Mouse (Mus musculus) spleen, postnatal 10 days (tissue): ENCODE measurements around the gene 2900026A02Rik.

Experiments used
- DNase-seq, 2 experiments: peaks; one replicate each; pipeline ENCODE4 v3.0.0; 2021 to 2022; ENCODE audit warnings: low spot score in 2 of 2

The 2900026A02Rik gene

DNA sequence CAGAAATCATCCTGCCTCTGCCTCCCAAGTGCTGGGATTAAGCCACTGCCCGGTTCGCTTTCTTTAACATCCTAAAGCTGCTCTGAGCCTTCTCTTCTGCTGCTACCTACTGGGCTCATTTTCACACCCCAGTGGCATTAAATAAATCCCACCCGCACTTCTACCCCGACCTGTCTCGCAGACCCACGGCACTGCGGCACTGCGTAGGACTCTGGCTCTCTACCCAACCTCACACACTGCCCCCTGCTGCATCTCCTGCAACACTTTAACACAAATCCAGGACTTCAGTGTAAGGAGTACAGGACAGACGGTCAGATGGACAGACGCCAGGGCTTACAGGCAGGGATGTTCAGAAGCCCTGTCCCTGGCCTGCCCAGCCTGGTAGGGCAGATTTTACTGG is 45.1 kb downstream of the 2900026A02Rik start:
- DNase-seq, result no peak

- peak in 1 of 2 experiments; percentile 61 for DNase-seq
Observed at GRCm38 (mm10) chr5:113174916-113175692, 45.9 kb downstream of the 2900026A02Rik start.

- peak; percentile 40 to 74 for DNase-seq
Observed at GRCm38 (mm10) chr5:113173318-113173717, 47.7 kb downstream of the 2900026A02Rik start.

DNA sequence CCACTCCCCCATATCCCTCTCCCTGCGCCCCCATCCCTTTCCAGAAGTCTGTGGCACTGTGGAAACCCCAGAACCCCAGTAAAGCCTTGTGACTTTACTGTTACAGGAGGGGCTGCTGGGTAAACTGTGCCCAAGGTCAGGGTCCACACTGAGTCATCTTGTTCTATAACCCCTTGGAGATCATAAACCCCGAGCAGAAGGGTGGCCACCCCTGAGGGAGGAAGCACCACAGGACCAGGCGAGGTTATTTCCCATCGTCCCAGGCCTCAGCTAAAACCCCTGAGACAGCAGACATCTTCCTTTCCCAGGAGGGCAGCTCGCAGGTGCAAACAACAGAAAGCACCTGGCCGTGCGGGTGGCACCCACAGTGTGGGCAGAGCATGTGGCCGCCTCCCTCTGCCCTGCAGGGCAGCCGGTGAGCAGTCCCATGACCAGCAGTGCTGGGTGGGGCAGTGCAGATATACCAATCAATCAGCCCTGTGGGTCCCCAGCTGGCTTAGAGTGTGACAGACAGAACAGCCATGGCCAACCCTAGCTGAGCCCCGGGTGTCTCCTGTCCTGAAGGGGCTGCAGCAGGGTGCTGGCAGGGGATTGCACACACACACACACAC is 49.0 kb downstream of the 2900026A02Rik start:
- DNase-seq, result no peak

- peak in 1 of 2 experiments; percentile 56 for DNase-seq
Observed at GRCm38 (mm10) chr5:113170064-113170754, 50.8 kb downstream of the 2900026A02Rik start.

GRCm38 (mm10) chr5:113167733-113168132 is 53.3 kb downstream of the 2900026A02Rik start:
- peak; percentile 34 to 80 for DNase-seq

DNA sequence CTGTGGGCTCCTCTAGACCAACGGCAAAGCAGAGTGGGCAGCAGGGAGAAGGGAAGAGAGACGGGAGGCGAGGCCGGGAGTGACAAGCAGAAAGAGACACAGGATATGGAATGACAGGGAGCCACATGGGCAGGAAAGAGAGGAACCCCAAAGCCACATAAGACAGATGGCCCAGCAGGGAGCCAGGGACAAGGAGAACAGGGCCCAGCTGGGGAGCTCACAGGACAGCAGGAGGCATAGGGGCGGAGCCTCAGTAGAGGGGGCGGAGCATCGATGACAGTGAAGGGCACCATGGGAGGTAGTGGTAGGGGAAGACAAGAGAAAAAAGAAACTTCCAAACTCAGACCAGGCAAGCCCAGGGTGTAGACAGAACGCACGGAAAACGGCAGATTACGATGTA is 55.6 kb downstream of the 2900026A02Rik start:
- DNase-seq, result peak in 1 of 2 experiments; percentile 57

GRCm38 (mm10) chr5:113164873-113165441 is 56.1 kb downstream of the 2900026A02Rik start:
- DNase-seq, result peak; percentile 39 to 84

DNA sequence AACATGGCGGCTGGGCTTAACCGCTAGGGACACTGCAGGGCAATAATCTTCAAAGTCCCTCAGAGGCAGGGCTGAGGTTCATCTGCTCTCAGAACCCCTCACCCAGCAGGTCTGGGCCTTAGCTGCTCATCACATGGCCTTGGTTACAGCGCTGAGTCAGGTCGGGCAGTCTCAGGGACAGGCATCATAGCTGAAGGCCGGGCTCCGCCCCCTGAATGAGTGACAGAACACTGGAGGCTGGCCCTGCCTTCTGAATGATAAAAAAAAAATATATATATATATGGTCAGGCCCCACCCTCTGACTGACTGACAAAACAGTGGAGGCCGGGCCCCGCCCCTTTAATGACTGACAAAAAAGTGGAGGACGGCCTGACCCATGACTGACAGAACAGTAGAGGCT is 56.6 kb downstream of the 2900026A02Rik start:
- peak in 1 of 2 experiments; percentile 53 for DNase-seq

- peak in 1 of 2 experiments; percentile 53 for DNase-seq
Observed at GRCm38 (mm10) chr5:113163116-113163515, 57.9 kb downstream of the 2900026A02Rik start.

DNA sequence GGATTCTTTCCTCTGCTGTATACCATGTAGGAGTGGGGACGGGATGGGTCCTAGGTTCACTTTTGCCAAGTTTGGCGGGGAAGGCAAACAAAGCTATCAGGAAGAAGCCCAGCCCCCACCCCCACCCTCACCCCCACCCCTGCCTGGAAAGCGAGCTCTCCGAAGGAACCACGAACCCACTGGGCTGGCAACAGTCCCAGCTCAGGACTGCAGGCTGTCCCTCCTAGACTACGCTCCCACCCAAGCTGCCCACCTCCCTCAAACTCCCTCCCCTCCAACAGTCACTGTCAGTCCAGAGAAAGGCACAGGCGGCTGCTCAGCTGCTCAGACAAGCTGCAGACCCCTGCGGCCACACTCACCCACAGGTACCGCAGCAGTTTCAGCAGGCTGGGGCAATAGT is 58.3 kb downstream of the 2900026A02Rik start:
- no peak for DNase-seq

GRCm38 (mm10) chr5:113161576-113161975 is 59.5 kb downstream of the 2900026A02Rik start:
- no peak for DNase-seq

- no peak for DNase-seq
Observed at GRCm38 (mm10) chr5:113160320-113160719, 60.7 kb downstream of the 2900026A02Rik start.

DNA sequence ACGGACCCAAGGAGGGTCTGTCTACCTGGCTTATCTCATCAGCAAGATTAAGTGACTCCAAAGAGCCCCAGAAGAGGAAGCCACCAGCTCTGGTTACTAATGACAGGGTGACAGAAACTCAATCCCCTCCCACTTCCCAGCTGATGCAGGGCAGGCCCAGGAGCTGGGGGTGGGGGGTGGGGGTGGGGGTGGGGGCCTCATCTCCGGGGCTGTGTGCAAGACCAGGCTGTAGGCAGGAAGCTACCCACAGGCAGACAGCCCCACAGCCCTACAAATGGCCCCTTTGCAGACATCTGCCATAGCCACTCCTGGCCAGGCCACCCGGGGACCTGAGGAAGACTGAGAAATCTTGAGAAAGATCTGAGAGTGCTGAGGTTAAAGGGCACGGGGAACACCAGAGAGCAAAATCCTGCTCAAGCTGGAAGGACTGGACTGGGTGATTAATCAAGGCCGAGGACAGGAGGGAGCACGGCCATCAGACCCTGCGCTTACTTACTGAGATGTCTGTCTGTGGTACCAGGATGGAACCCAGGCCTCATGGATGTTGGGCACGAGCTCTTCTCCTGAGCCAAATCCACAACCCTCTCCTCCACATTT is 62.2 kb downstream of the 2900026A02Rik start:
- no peak for DNase-seq

DNA sequence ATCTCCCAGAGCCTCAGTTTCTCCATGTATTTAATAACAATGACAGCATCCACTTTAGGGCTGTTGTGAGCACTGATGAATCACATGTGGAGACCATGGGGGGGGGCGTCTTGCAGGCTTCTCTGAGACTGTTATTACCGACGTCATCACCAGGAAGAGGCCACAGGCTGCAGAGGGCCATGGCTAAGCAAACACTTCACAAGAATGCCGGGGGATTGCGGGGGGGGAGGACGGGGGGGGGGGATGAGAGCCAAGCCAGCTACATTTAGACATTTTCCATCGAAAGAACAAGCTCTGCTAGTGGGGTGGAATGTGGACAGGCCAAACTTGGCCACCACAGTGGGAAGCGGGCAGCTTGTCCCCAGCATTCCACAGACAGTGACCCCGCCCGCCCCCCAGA is 63.4 kb downstream of the 2900026A02Rik start:
- DNase-seq, result no peak

DNA sequence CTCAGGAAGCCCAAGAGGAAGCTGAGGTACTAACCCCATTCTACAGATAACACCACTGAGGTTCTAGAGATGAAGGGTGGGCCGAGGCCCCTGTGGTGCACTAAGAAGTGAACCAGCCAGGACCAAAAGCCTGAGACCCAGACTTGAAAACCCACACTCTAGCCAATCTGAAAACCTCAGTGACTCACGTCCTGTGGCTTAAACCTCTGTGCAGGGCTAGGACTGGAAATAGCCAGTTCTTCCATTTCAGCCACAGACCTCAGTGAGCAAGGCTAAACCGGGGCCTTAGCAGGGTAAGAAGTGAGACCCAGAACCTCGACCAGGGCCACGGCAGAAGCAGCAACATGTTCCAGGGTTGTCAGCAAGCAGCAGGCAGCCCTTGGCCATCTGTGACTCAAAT is 64.0 kb downstream of the 2900026A02Rik start:
- no peak for DNase-seq

DNA sequence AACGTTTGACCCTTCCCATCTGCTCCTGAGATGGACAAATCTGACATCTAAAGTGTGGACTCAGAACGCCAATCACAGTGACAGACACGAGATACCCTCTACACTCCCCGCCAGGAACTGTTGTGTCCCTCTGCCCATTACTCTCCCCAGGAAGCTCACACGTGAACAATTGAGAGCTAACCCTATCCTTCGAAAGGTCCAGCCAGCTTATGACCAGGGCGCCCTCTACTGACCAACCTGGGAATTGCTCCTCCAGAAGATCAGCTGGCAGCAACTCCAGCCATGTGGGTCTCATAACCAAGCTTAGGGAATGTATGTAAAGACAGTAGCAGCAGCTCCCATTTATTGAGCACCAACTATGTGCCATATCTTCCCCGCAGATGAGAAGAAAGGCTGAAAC is 65.9 kb downstream of the 2900026A02Rik start:
- DNase-seq, result peak; percentile 65 to 81

DNA sequence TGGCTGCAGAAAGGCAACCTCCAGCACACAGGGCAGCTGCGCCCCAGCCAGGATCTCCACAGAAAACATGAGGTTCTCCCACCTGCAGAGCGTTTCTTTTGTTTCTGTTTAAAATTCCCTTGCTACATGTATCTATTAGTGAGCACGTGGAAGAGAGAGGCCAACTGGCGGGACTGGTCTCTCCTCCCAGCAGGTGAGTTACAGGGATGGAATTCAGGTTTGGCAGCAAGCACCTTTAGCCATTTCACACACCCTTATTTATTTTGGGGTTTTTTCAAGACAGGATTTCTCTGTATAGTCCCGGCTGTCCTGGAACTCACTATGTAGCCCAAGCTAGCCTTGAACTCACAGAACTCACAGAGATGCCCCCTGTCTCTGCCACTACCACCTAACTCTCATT is 66.6 kb downstream of the 2900026A02Rik start:
- DNase-seq, result no peak

GRCm38 (mm10) chr5:113153508-113153830 is 67.6 kb downstream of the 2900026A02Rik start:
- no peak for DNase-seq

GRCm38 (mm10) chr5:113152663-113153507 is 68.2 kb downstream of the 2900026A02Rik start:
- no peak for DNase-seq

DNA sequence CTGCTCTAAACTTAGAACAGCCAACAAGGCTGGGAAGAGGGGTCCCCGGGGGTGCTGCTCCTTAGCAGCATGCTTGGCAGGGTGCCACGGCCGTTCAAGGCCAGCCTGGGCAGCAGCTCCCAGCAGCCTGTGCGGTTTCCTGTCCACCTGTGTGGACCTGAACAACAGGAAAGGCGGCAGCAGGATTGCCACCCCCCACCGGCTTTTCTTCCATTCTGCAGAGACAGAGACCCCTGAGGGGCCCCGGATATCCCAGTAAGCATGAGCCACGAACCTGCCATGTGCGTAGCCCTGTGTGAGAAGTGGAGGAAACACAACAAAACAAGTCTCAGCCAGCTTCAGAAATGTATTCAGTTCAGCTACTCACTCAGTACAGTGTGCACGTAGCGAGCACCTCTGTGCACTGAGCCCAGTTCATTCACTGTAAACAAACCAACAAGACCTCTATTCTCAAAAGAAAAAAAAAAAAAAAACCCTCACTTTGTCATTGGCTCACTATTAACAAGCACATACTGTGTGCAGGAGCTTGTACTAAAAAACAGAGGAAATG is 69.4 kb downstream of the 2900026A02Rik start:
- DNase-seq, result peak in 1 of 2 experiments; percentile 50
